Mouse (Mus musculus): ENCODE measurements around the gene Gm20388. TPM values are rescaled to one million over a fixed set of nuclear protein-coding genes. Genes with fewer than 3 reads are reported as not detected.
"Not testable (repeated sequence)": the region's sequence is repeated elsewhere in the genome, so short reads cannot be mapped to it uniquely, and the experiment has no call there.

The Gm20388 gene
- polyA plus RNA-seq, 1 experiment from 2014 or later: not detected

DNA sequence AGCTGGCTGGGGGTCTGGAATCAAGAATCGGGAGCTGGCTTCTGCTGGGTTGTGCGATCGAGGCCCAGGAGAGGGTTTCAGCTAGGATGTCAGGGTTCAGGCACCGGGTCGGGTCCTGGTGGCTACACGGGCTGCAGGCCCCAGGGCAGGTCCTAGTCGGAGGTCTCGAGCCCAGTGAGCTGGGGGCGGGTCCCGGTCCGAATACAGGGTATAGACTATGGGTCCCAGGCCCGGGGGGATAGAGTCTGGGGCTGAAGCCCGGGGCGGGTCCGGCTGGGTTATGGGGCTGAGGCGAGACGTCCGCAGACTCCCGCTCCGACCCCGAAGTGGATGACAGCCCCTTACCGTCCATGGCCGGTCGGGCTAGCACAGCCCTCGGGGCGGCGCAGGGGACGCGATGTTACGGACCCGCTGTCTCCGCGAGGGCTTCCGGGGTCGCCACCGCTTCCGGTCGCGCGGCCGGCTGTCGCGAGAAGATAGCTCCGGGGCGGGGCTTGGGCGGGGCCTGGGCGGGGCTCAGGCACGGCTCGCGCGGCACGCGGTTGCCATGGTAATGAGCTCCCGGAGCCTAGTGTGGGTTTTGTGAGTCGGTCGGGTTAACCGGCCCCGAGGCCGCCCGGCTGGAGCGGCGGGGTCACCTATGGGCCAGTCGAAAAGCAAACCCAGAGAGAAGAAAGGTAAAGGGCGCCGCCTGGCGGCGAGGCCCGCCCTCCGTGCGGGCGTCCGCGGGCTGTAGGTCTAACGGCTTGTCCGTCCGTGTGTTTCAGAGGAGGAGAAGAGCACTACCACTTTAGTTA lies 3301.9 kb downstream of the Gm20388 start, which contains the start of the genes Chmp1a and Spata33:
Chmp1a (minus strand) TSS at position 443 of the 797 bp plus-strand sequence.
Spata33 (plus strand) TSS at position 512 of the 797 bp plus-strand sequence.
- H3K9ac ChIP-seq: peak within 1 kb of the TSS; percentile 96
- DNase-seq (ENCODE audit: low spot score) (peak; percentile 91), ATAC-seq (ENCODE audit: low FRiP score) (peak; percentile 95)
- no peaks in the 10 kb centered on the region for H3K27me3 ChIP-seq (ENCODE audit: control insufficient read depth, insufficient read depth, low read length)
- H3K9me3 ChIP-seq (ENCODE audit: control insufficient read depth, low read length): no peaks in the 10 kb centered on the region
- peaks cover 32% of the 10 kb centered on the region for H3K36me3 ChIP-seq (replicated peaks; ENCODE audit: control insufficient read depth, insufficient read depth)
- H3K27ac ChIP-seq: no peak within 1 kb of the TSS
- peaks cover 12% of the 10 kb centered on the region for H3K4me1 ChIP-seq (replicated peaks; ENCODE audit: control insufficient read depth, insufficient read depth, low read length)
- peak within 1 kb of the TSS; percentile 80 for H3K4me3 ChIP-seq (replicated peaks; ENCODE audit: low read length)
- H3K4me2 ChIP-seq (replicated peaks): peak within 1 kb of the TSS; percentile 78
- WGBS: under 1% methylated on average over 76 of the region's 76 CpGs

DNA sequence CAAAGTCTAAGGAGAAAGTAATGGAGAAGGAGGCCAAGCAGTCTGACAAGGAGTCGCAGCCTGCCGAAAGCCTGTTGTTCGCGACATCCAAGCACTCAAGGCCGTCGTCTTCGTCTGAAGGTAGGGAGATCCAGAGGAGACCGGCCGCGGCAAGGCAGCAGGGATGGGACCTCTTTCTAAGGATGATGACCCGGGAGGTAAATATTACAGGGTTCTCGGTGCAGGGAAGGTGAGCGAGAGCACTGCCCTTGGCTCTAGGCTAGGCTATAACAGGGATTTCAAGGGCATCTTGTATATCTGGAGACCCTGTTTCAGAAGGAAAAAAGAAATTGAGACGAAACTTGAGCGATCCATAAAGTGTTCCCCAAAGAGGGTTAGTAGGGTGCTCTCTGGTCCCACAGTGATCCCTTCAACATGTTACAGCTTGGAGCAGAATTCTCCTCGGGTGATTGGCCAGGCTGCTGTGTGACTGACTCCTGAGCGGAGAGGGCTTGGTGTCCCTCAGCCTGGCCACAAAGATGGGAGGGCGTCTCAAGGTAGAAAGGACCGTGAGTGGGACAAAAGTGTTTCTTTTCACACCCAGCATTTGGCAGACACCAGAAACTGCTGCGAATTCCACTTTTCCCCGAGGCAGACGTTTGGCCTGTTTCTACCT lies 3302.6 kb downstream of the Gm20388 start:
- peak overlapping the region; percentile 96 for H3K9ac ChIP-seq
- ATAC-seq (ENCODE audit: low FRiP score): no peak; the same call in 1 of the 2 replicates
- H3K4me3 ChIP-seq (replicated peaks; ENCODE audit: low read length): peak overlapping the region; percentile 80
- 21% methylated on average over 22 of the region's 22 CpGs for WGBS
- H3K27me3 ChIP-seq (ENCODE audit: control insufficient read depth, insufficient read depth, low read length): no peaks in the 10 kb centered on the region
- DNase-seq (ENCODE audit: low spot score): no peak
- H3K9me3 ChIP-seq (ENCODE audit: control insufficient read depth, low read length): no peaks in the 10 kb centered on the region
- H3K27ac ChIP-seq: no peak overlapping the region
- H3K36me3 ChIP-seq (replicated peaks; ENCODE audit: control insufficient read depth, insufficient read depth): peaks cover 25% of the 10 kb centered on the region
- H3K4me2 ChIP-seq (replicated peaks): peak overlapping the region; percentile 78
- peaks cover 12% of the 10 kb centered on the region for H3K4me1 ChIP-seq (replicated peaks; ENCODE audit: control insufficient read depth, insufficient read depth, low read length)

GRCm38 (mm10) chr8:123215430-123215829 lies 3304.8 kb downstream of the Gm20388 start:
- no peak for ATAC-seq (ENCODE audit: low FRiP score)
- Histone ChIP-seq H3K4me1 (replicated peaks; ENCODE audit: control insufficient read depth, insufficient read depth, low read length) (peaks cover 12% of the 10 kb centered on the region), H3K9ac (no peak overlapping the region), H3K4me2 (replicated peaks) (no peak overlapping the region), H3K27me3 (ENCODE audit: control insufficient read depth, insufficient read depth, low read length) (no peaks in the 10 kb centered on the region), H3K4me3 (replicated peaks; ENCODE audit: low read length) (no peak overlapping the region), H3K36me3 (replicated peaks; ENCODE audit: control insufficient read depth, insufficient read depth) (peaks cover 3% of the 10 kb centered on the region), H3K27ac (no peak overlapping the region), H3K9me3 (ENCODE audit: control insufficient read depth, low read length) (no peaks in the 10 kb centered on the region)
- 79% methylated on average over 3 of the region's 3 CpGs for WGBS
- no peak for DNase-seq (ENCODE audit: low spot score)

- Histone ChIP-seq H3K27me3 (ENCODE audit: control insufficient read depth, insufficient read depth, low read length) (no peaks in the 10 kb centered on the region), H3K4me3 (replicated peaks; ENCODE audit: low read length) (no peak overlapping the region), H3K4me1 (replicated peaks; ENCODE audit: control insufficient read depth, insufficient read depth, low read length) (peaks cover 15% of the 10 kb centered on the region), H3K27ac (no peak overlapping the region), H3K36me3 (replicated peaks; ENCODE audit: control insufficient read depth, insufficient read depth) (no peaks in the 10 kb centered on the region), H3K9me3 (ENCODE audit: control insufficient read depth, low read length) (no peaks in the 10 kb centered on the region), H3K9ac (no peak overlapping the region), H3K4me2 (replicated peaks) (no peak overlapping the region)
- 82% methylated on average over 1 of the region's 1 CpGs for WGBS
- no peak for ATAC-seq (ENCODE audit: low FRiP score)
- no peak for DNase-seq (ENCODE audit: low spot score)
Observed at GRCm38 (mm10) chr8:123220917-123221316, 3310.3 kb downstream of the Gm20388 start.

DNA sequence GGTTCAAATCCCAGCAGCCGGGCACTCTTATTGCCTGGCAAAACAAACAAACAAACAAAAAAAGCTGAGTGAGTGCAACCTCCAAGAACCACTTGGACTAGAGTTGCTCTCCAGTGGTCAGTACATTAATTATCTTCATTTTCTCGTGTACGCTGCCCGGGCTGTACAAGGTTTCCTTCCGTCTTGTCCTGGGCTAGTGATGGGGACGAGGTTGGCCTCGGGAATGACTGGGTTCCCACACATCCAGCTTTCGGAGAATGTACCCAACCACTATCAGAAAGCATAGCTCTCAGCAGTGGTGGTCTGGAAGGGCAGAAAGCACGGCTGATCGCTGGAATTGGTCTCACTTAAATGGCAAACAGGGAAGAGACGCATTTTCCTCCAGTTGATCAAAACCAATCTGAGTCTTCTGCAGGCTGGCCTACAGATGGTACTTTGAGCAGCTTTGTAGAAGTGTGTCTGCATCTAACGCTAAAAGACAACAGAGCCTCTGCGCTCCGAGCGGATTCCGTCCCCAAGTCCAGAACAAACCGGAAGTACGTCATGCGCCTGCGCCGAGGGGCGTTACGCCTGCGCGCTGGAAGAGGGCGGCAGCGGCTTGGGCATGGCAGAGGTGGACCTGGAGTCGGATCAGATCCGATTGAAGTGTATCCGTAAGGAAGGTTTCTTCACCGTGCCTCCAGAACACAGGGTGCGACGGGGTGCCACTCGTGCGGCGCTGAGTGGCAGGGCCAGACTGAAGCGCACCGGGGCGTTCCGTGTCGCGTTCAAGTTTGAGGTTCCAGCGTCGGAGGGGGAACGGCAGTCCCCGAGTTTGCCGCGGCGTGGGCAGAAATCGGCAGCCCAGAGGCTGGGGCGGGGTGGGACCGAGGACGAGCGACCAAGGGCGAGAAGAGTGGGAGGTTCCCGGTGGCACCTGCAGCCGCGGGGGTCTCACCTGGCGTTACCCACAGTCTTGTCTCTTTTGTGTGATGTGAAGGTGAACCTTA lies 3313.9 kb downstream of the Gm20388 start, which contains the start of gene Cdk10:
Cdk10 (plus strand) TSS at position 565 of the 989 bp plus-strand sequence.
- Histone ChIP-seq H3K4me1 (replicated peaks; ENCODE audit: control insufficient read depth, insufficient read depth, low read length) (peaks cover 17% of the 10 kb centered on the region), H3K4me3 (replicated peaks; ENCODE audit: low read length) (peak within 1 kb of the TSS; percentile 70), H3K4me2 (replicated peaks) (peak within 1 kb of the TSS; percentile 92), H3K9ac (peak within 1 kb of the TSS; percentile 89), H3K27ac (peak within 1 kb of the TSS; percentile 81), H3K27me3 (ENCODE audit: control insufficient read depth, insufficient read depth, low read length) (no peaks in the 10 kb centered on the region), H3K36me3 (replicated peaks; ENCODE audit: control insufficient read depth, insufficient read depth) (peaks cover 31% of the 10 kb centered on the region), H3K9me3 (ENCODE audit: control insufficient read depth, low read length) (no peaks in the 10 kb centered on the region)
- peak; percentile 98 for DNase-seq (ENCODE audit: low spot score)
- ATAC-seq (ENCODE audit: low FRiP score): peak; percentile 90
- 4% methylated on average over 59 of the region's 59 CpGs for WGBS

DNA sequence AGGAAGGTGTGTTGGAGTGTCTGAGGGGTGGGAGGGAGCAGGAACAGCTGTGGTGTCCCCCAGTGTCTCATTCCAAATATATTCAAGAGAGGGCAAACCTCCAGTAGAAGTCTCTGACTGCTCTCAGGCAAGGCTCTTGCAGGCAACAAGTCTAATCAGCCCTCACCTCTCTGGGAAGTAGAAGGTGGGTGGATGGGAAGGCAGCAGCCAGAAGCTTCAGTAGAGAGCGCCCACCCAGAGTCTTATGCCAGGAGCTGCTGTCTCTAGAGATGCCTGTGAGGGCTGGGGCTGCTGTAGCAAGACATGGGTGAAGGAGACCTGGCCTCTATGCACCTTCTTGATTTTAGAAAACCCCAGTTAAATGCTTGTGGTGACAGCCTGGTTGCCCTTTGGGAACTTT lies 3317.8 kb downstream of the Gm20388 start:
- WGBS: 100% methylated on average over 1 of the region's 1 CpGs
- Histone ChIP-seq H3K9ac (no peak overlapping the region), H3K4me2 (replicated peaks) (no peak overlapping the region), H3K36me3 (replicated peaks; ENCODE audit: control insufficient read depth, insufficient read depth) (peaks cover 36% of the 10 kb centered on the region), H3K27me3 (ENCODE audit: control insufficient read depth, insufficient read depth, low read length) (no peaks in the 10 kb centered on the region), H3K4me3 (replicated peaks; ENCODE audit: low read length) (no peak overlapping the region), H3K4me1 (replicated peaks; ENCODE audit: control insufficient read depth, insufficient read depth, low read length) (peaks cover 17% of the 10 kb centered on the region), H3K27ac (no peak overlapping the region), H3K9me3 (ENCODE audit: control insufficient read depth, low read length) (no peaks in the 10 kb centered on the region)
- no peak for DNase-seq (ENCODE audit: low spot score)
- ATAC-seq (ENCODE audit: low FRiP score): no peak

DNA sequence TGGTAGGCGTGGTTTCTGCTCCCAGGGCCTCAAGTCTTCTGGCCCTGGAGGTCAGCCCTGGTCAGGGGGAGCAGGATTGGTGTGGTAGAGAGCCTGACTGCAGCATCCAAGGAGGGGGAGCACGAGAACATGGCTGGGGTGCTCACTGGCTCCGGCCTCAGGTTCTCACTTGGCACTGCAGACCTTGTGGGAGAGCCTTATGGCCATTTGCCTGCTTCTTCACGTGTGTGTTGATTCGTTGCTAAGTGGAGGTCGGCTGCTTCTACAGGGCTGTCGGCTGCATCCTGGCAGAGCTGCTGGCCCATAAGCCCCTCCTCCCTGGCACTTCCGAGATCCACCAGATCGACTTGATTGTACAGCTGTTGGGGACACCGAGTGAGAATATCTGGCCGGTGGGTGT lies 3319.7 kb downstream of the Gm20388 start:
- H3K4me3 ChIP-seq (replicated peaks; ENCODE audit: low read length); H3K27ac ChIP-seq; H3K27me3 ChIP-seq (ENCODE audit: control insufficient read depth, insufficient read depth, low read length); DNase-seq (ENCODE audit: low spot score); H3K4me2 ChIP-seq (replicated peaks); ATAC-seq (ENCODE audit: low FRiP score); H3K9ac ChIP-seq; H3K9me3 ChIP-seq (ENCODE audit: control insufficient read depth, low read length): not testable (repeated sequence)
- Histone ChIP-seq H3K4me1 (replicated peaks; ENCODE audit: control insufficient read depth, insufficient read depth, low read length) (peaks cover 15% of the 10 kb centered on the region), H3K36me3 (replicated peaks; ENCODE audit: control insufficient read depth, insufficient read depth) (peaks cover 36% of the 10 kb centered on the region)
- WGBS: 90% methylated on average over 9 of the region's 11 CpGs

GRCm38 (mm10) chr8:123231742-123232141 lies 3321.1 kb downstream of the Gm20388 start:
- WGBS: 50% methylated on average over 5 of the region's 5 CpGs
- peaks cover 17% of the 10 kb centered on the region; the same call in 1 of the 2 replicates for H3K4me1 ChIP-seq (replicated peaks; ENCODE audit: control insufficient read depth, insufficient read depth, low read length)
- no peak overlapping the region for H3K4me2 ChIP-seq (replicated peaks)
- no peak overlapping the region for H3K4me3 ChIP-seq (replicated peaks; ENCODE audit: low read length)
- no peak overlapping the region for H3K27ac ChIP-seq
- H3K9ac ChIP-seq: no peak overlapping the region
- H3K27me3 ChIP-seq (ENCODE audit: control insufficient read depth, insufficient read depth, low read length): 0 out of 2 replicates have a peak, but pooled peaks cover 7% of the 10 kb centered on the region
- H3K9me3 ChIP-seq (ENCODE audit: control insufficient read depth, low read length): no peaks in the 10 kb centered on the region
- peaks cover 33% of the 10 kb centered on the region for H3K36me3 ChIP-seq (replicated peaks; ENCODE audit: control insufficient read depth, insufficient read depth)
- DNase-seq (ENCODE audit: low spot score): no peak
- no peak for ATAC-seq (ENCODE audit: low FRiP score)
